Mouse (Mus musculus) c-Kit-positive CD71-positive TER-119-negative erythroid progenitor cells, embryonic 14.5 days (primary cell): ENCODE measurements around the gene AC161166.1.

Source experiments
- DNase-seq: peaks from one replicate; pipeline ENCODE4 v3.0.0-alpha.2; 2013; ENCODE audit warnings: low read depth

AC161166.1 gene

DNA sequence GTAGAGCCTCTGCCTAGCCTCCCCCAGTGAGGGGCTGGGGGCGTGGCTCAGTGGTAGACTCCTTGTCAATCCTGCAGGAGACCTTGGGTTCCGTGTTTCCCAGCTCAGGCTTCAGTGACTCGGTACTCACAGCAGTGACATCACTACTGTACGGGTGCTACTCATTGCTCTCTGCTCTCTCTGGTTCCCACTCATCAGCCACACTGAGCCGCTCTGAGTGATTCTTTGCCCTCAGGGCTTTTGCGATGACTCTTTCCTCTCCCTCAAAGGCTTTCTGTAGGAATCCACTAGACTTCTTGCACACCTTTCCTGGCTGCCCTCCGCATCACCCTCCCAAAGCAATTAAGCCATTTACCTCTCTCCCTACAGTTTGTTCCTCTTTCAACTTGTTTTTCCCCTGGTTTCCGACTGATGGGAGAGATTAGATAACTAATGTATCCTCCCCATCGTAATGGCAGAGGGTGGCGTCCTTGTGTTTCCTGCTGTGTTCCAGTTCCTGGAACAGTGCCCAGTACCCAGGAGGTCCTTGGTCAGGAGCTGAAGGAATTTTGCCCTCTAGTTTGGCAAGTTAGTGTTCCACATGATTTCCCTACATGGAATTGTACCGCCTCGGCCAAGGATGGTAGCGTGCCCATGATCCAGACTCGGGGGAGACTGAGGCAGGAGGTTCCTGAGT is 50.7 kb downstream of the AC161166.1 start:
- no peak for DNase-seq
